Mouse (Mus musculus): ENCODE results near the gene Nubpl. TPM values are rescaled to one million over a fixed set of nuclear protein-coding genes. Genes with fewer than 3 reads are reported as not detected.

Gene Nubpl
- polyA plus RNA-seq, 1 experiment from 2014 or later: 13.3 TPM

DNA sequence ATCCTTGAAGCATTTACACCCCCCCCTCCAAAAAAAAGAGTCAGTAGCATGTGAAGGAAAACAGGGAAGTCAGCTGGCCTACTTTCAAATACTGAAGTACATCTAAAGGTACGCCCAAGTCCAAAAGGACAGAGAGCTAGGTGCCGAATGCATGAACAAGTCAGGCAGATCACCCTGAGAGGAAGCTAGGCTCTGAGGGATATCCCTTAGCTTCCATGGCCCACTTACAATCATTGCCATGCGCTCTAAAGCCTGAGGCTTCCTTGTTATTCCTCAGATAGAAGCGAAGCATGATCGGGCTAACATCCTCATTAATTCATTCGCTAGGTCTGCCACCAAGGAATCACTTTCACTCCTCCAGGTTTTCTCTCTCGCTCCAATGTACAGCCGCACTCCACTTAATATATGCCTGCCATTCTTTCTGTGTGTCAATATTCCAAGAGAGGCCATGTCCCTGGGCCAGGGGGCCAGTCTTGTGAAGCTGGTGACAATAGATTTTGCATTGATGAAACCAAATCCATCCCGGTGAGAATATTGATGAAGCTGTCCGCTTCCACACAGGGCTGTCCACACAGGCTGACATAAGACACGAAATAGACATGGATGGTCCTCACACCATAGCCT is 237.7 kb downstream of the Nubpl start:
- Histone ChIP-seq H3K9ac (no peak overlapping the region), H3K4me3 (replicated peaks) (no peak overlapping the region), H3K9me3 (replicated peaks) (no peaks in the 10 kb centered on the region), H3K27me3 (no peaks in the 10 kb centered on the region), H3K4me1 (peaks cover 9% of the 10 kb centered on the region; the same call in 1 of the 2 replicates), H3K36me3 (no peaks in the 10 kb centered on the region), H3K4me2 (replicated peaks) (no peak overlapping the region), H3K27ac (replicated peaks) (no peak overlapping the region)
- no peak for ATAC-seq (ENCODE audit: insufficient number of reproducible peaks, low FRiP score, low TSS enrichment, low read depth)
- 90% methylated on average over 11 of the region's 11 CpGs for WGBS

DNA sequence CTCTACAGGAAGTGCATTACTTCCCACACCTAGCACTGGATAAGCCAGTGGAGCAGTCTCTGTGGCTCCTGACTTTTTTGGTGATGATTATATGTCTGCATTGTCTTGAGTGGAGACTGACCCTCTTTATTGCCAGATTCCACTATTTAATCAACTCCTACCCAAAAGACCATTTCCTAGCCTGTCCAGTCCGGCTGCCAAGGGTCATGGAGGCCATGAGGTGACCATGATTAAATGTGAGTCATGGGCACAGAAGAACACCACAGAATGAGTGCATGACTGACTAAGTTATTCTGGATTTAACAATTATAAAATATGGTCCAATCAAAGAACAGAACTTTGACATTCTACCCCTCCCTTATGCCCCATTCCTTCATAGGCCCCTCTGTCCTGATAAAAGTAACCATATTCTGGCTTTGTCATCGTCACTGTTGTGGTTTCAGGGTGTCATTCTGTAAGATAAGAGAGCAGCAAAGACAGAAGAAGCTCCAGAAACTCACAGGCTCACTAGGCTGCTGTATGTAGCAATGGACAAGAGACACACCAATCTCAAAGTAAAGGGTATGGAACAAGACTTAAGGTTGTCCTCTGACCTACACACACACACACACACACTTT is 240.7 kb downstream of the Nubpl start:
- no peaks in the 10 kb centered on the region for H3K4me1 ChIP-seq
- no peak overlapping the region for H3K4me3 ChIP-seq (replicated peaks)
- H3K27me3 ChIP-seq: no peaks in the 10 kb centered on the region
- no peak overlapping the region for H3K27ac ChIP-seq (replicated peaks)
- ATAC-seq (ENCODE audit: insufficient number of reproducible peaks, low FRiP score, low TSS enrichment, low read depth): no peak
- no peaks in the 10 kb centered on the region for H3K36me3 ChIP-seq
- WGBS: 70% methylated on average over 2 of the region's 2 CpGs
- H3K4me2 ChIP-seq (replicated peaks): no peak overlapping the region
- H3K9ac ChIP-seq: no peak overlapping the region
- no peaks in the 10 kb centered on the region for H3K9me3 ChIP-seq (replicated peaks)

DNA sequence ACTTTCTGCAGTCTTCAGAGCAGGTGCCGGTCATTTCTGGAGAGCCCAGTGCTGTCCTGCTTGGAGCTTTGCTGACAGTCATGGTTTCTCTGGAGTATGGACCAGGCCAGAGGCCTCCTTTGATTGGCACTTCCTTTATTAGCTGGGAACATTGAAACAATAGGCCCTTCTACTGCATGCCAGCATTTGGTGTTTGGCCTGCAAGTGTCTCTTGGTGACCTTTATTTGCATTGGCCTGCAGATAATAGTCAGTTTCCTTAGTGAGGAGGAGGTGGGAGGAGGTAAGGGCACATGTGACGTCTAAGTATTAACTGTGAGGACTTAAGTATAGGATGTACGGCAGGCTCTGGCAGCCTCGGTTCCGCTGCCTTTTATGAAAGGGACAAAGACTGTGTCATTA is 249.1 kb downstream of the Nubpl start:
- Histone ChIP-seq H3K4me3 (replicated peaks) (no peak overlapping the region), H3K4me2 (replicated peaks) (no peak overlapping the region), H3K27ac (replicated peaks) (no peak overlapping the region), H3K36me3 (no peaks in the 10 kb centered on the region), H3K9me3 (replicated peaks) (no peaks in the 10 kb centered on the region), H3K9ac (no peak overlapping the region), H3K27me3 (no peaks in the 10 kb centered on the region), H3K4me1 (no peaks in the 10 kb centered on the region)
- no peak for ATAC-seq (ENCODE audit: insufficient number of reproducible peaks, low FRiP score, low TSS enrichment, low read depth)
- 50% methylated on average over 5 of the region's 5 CpGs for WGBS

DNA sequence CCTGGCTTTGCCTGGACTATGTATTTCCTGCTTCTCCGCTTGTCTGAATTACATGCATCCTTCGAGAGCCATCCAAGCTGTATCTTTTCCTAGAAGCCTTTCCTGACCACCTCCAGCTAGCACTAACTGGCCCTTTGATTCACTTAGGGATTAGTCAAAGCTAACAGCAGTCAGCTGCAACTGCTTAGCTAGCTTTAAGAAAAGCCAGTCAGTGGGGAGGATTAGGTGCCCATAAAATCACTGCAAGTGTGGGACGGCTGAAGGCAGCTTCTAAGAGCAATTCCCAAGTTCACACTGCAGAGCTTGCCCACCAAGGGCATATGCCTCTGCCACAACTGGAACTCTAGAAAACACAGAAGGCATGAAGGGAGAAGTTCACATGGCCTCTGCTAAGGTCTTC is 252.7 kb downstream of the Nubpl start:
- H3K27me3 ChIP-seq: no peaks in the 10 kb centered on the region
- ATAC-seq (ENCODE audit: insufficient number of reproducible peaks, low FRiP score, low TSS enrichment, low read depth): no peak
- H3K4me3 ChIP-seq (replicated peaks): no peak overlapping the region
- H3K4me1 ChIP-seq: no peaks in the 10 kb centered on the region
- WGBS: 51% methylated on average over 3 of the region's 3 CpGs
- no peaks in the 10 kb centered on the region for H3K36me3 ChIP-seq
- H3K4me2 ChIP-seq (replicated peaks): no peak overlapping the region
- H3K9me3 ChIP-seq (replicated peaks): no peaks in the 10 kb centered on the region
- no peak overlapping the region for H3K27ac ChIP-seq (replicated peaks)
- no peak overlapping the region for H3K9ac ChIP-seq

DNA sequence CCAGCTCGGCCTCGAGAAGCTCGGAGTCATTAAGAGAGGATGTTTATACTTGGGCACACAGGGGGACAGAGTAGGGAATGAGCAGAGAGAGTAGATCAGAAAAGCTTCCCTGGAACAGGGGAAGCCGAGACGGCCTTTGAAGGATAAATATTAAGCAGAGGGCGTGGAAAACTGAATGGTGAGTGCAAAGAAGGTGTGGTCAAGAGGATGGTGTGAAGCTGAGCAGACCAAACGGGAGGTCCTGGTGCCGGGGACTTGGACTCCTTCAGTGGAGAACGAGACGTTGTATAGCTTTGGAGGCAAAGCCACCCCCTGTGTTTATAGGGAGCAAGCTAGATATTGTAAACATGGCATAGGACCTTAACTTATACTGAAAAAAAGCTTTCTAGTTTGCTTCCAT is 261.9 kb downstream of the Nubpl start:
- Histone ChIP-seq H3K4me3 (replicated peaks) (no peak overlapping the region), H3K27me3 (no peaks in the 10 kb centered on the region), H3K27ac (replicated peaks) (no peak overlapping the region), H3K9ac (no peak overlapping the region), H3K9me3 (replicated peaks) (no peaks in the 10 kb centered on the region), H3K4me2 (replicated peaks) (no peak overlapping the region), H3K36me3 (no peaks in the 10 kb centered on the region), H3K4me1 (no peaks in the 10 kb centered on the region)
- ATAC-seq (ENCODE audit: insufficient number of reproducible peaks, low FRiP score, low TSS enrichment, low read depth): no peak
- 84% methylated on average over 10 of the region's 10 CpGs for WGBS

DNA sequence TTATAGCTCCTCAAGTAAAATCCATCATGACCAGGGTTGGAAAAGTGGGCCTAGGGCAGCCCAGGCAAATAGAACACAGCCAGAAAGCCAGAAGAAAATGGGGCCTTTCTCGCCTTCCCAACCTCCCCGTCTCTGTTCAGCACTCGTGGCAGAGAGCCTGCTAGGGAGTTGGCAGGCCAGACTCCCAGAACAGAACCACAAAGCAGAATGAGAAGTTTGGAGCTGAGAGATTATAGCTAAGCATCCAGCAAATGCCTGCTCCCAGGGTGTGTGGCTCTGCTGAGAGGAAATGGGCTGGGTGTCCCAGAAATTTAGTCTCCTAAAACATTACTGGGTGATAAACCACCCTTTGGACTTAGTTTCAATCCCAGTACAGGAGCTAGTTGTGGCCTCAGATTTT is 262.6 kb downstream of the Nubpl start:
- H3K4me2 ChIP-seq (replicated peaks): no peak overlapping the region
- H3K27me3 ChIP-seq: no peaks in the 10 kb centered on the region
- 64% methylated on average over 3 of the region's 3 CpGs for WGBS
- no peaks in the 10 kb centered on the region for H3K4me1 ChIP-seq
- no peak overlapping the region for H3K4me3 ChIP-seq (replicated peaks)
- H3K9ac ChIP-seq: no peak overlapping the region
- no peaks in the 10 kb centered on the region for H3K36me3 ChIP-seq
- ATAC-seq (ENCODE audit: insufficient number of reproducible peaks, low FRiP score, low TSS enrichment, low read depth): no peak
- H3K9me3 ChIP-seq (replicated peaks): no peaks in the 10 kb centered on the region
- no peak overlapping the region for H3K27ac ChIP-seq (replicated peaks)

DNA sequence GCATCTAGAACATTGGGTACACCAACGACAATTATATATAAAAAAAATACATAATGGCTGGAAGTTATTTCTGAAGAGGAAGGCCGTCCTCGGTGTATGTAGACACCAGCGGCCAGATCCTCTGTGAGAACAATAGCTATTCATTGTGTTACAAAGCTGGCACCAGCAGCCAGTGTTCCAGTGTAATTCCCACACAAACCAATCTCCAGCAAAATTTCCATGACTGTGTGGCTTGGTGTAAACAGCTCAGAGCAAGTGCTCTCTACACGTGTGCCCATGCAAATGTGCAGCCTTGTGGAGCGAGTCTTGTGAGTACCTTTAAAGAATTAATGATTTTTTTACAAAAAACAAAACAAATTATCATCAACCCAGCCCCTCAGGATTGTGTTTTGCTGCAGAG is 263.7 kb downstream of the Nubpl start:
- no peak overlapping the region for H3K4me3 ChIP-seq (replicated peaks)
- ATAC-seq (ENCODE audit: insufficient number of reproducible peaks, low FRiP score, low TSS enrichment, low read depth): no peak
- H3K4me1 ChIP-seq: no peaks in the 10 kb centered on the region
- H3K4me2 ChIP-seq (replicated peaks): no peak overlapping the region
- WGBS: 71% methylated on average over 6 of the region's 6 CpGs
- no peaks in the 10 kb centered on the region for H3K27me3 ChIP-seq
- H3K9me3 ChIP-seq (replicated peaks): no peaks in the 10 kb centered on the region
- H3K36me3 ChIP-seq: no peaks in the 10 kb centered on the region
- no peak overlapping the region for H3K9ac ChIP-seq
- H3K27ac ChIP-seq (replicated peaks): no peak overlapping the region

Other genes starting within 250 kb of the Nubpl start
- 11.2 and 12.7 TPM in 2 replicates for gene Heatr5a, start 126.4 kb upstream of the Nubpl start, polyA plus RNA-seq (2015; fragmentation: Nextera tagmentation; extraction: Ambion mirVana)
- gene Dtd2, start 91.2 kb upstream of the Nubpl start, polyA plus RNA-seq (2015; fragmentation: Nextera tagmentation; extraction: Ambion mirVana): 20.8 and 24.2 TPM in 2 replicates
- gene Gpr33, start 69.7 kb upstream of the Nubpl start, polyA plus RNA-seq (2015; fragmentation: Nextera tagmentation; extraction: Ambion mirVana): not detected in 2 replicates